Mouse (Mus musculus): ENCODE measurements around the gene Mbtd1.

Gene Mbtd1

DNA sequence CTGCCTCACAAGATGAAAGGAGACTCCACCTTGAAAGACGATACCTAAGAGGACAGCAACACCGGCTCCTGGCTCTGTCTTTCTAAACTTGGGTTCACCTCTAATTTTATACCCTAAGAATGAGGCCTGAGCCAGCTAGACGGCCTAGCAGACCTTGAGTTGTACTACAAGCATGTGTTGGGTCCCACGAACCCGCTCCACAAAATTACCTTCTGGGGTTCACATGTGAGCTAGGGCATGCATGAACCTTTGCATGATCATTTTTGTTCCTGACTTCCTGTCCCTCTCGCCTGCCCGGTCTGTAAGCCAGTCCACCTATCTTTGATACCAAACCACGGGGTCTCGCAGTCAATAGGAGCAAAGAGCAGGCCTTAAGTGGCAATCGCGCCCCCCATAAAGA lies 81.7 kb downstream of the Mbtd1 start:
- ChIA-PET POLR2A (interaction anchor here (0.5 to 13.5 kb wide), 29 partner anchors 8 to 730 kb away, joined by 3 to 166 read pairs (median 5); partner anchors contain the start of genes Nme2 (in 4 of the 4), Tob1 (in 3 of the 4), Spag9 (in 2 of the 4) and Ankrd40 (in 1 of the 4)), CTCF (interaction anchor here in 2 of 4 experiments (0.6 to 1.9 kb wide), 6 partner anchors 27 to 1571 kb away, joined by 3 to 8 read pairs (median 4); no protein-coding TSS in a partner anchor)

DNA sequence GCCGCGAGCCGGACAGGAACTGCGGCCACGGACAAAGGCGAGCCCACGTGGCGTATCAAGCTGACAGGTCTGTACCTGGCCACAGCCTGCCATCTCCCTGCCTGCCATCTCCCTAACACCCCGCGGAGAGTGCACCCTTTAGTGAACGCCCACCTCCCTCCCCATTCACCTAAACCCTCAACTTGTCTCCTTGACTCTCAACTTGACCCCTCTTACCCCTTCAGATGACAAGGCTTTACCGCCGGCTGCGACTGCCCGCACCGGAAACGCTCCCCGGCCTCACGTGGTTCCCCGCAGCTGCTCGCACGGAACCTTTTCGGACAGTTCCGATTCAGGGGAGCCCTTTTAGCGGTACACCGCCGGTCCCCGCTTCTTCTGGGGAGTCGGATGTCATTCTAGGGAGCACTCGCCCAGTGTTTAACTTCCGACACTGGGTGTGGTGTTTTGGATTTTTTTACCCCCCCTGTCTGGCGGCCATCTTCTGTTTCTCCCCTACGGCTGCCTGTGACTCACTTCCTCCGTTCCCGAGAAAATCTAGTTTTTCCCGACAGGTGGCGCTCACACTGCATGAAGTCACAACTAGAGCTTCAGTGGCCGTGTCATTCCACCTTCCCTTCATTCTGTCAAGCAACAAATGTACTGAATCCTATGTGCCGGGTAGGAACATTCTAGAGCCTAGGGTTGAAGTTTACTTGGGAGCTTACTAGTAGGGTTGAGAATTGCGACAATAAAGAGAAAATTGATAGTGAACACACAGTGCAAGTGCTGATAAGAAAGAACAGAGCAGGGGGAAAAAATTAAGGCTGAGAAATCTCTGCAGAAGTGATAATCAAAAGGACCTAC lies 82.6 kb downstream of the Mbtd1 start, which contains the start of the genes Gm20390 and Nme1:
Gm20390 (minus strand) TSS at position 289 of the 843 bp plus-strand sequence.
Nme1 (minus strand) TSS at position 517 of the 843 bp plus-strand sequence.
- ChIA-PET CTCF (interaction anchor here (0.6 to 1.9 kb wide), 29 partner anchors 8 to 1570 kb away, joined by 3 to 9 read pairs (median 3); partner anchors contain the start of genes Mycbpap (in 1 of the 4) and Nme2 (in 1 of the 4)), POLR2A (interaction anchor here (0.5 to 13.5 kb wide), 53 partner anchors 8 to 793 kb away, joined by 3 to 166 read pairs (median 4); partner anchors contain the start of genes Nme2 (in 4 of the 4), Tob1 (in 3 of the 4), Spag9 (in 2 of the 4) and Ankrd40 (in 1 of the 4))

DNA sequence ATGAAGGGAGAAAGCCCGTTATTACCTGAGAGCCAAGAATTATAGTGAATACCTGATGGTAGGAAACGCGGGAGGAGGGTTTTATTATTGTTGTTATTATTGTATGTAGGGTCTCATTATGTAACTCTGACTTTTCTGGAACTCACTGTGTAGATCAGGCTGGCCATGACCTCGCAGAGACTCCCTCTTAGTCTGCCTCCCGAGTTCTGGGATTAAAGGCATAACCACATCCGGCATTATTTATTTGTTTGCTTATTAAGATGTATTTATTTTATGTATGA lies 83.1 kb downstream of the Mbtd1 start:
- POLR2A ChIA-PET: interaction anchor here in 3 of 4 experiments (0.6 to 13.5 kb wide), 36 partner anchors 9 to 612 kb away, joined by 3 to 166 read pairs (median 6); partner anchors contain the start of genes Nme2 (in 3 of the 3), Tob1 (in 3 of the 3), Spag9 (in 2 of the 3) and Ankrd40 (in 1 of the 3)
- CTCF ChIA-PET: interaction anchor here in 3 of 4 experiments (0.6 to 1.9 kb wide), 20 partner anchors 10 to 553 kb away, joined by 3 to 9 read pairs (median 3); partner anchors contain the start of genes Mycbpap (in 1 of the 3) and Nme2 (in 1 of the 3)

DNA sequence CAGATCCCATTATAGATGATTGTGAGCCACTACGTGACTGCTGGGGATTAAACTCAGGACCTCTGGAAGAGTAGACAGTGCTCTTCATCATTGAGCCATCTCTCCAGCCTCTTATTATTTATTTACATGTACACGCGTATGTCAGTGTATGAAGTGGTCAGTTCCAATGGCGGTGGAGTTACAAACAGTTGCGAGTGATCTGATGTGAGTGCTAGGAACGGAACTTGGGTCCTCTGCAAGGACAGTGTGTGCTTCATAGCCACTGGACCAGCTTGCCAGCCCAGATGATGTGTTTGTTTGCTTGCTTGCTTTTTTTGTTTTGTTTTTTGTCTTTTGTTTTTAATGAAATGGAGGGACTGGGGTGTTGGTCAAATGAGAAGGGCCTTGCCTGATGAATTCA lies 83.5 kb downstream of the Mbtd1 start:
- POLR2A ChIA-PET: interaction anchor here in 3 of 4 experiments (0.6 to 13.5 kb wide), 25 partner anchors 8 to 242 kb away, joined by 3 to 166 read pairs (median 5); partner anchors contain the start of genes Nme2 (in 3 of the 3), Tob1 (in 2 of the 3), Spag9 (in 1 of the 3) and Utp18 (in 1 of the 3)
- CTCF ChIA-PET: interaction anchor here in 2 of 4 experiments (0.7 to 1.8 kb wide), 5 partner anchors 13 to 162 kb away, joined by 3 to 8 read pairs (median 3); partner anchors contain the start of gene Nme2 (in 1 of the 2)

DNA sequence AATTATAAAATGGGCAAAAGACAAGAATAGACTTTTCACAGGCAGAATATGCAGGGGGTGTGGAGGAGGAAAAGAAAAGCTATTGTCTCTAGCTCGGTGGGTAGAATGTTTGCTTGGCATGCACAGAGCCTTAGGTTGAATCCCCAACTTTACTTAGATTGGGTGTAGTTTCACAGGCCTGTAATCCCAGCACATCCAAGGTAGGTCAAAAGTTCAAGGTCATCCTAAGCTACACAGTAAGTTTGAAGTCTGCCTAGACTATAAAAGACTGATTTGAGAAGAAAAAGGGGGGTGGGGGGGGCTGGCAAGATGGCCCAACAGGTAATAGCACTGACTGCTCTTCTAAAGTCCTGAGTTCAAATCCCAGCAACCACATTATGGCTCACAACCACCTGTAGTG lies 84.1 kb downstream of the Mbtd1 start:
- CTCF ChIA-PET: interaction anchor here (0.5 to 1.1 kb wide), 7 partner anchors 9 to 1017 kb away, joined by 3 to 7 read pairs (median 5); no protein-coding TSS in a partner anchor
- POLR2A ChIA-PET: interaction anchor here in 3 of 4 experiments (0.6 to 13.5 kb wide), 31 partner anchors 8 to 431 kb away, joined by 3 to 166 read pairs (median 4); partner anchors contain the start of genes Nme2 (in 2 of the 3), Spag9 (in 1 of the 3), Tob1 (in 1 of the 3) and Utp18 (in 1 of the 3)

DNA sequence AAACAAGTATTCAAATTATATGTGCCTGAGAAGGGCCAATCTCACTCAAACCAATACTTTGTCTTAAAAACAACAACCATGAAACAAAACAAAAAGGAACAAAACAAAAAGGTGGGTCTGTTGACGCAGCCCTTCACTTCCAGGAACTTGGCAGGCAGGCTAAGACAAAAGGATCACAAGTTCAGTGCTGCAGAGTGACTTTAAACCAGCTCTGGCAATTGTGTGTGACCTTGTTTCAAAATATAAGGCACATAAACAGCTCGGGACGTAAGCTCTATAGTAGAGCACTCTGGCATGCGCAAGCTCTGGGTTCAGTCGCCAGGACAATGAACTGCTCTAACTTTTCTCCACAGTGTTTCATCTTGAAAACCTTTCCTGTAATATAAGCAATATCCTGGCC lies 87.3 kb downstream of the Mbtd1 start:
- CTCF ChIA-PET: no interaction called here
- POLR2A ChIA-PET: interaction anchor here in 3 of 4 experiments (0.5 to 4.6 kb wide), 26 partner anchors 8 to 356 kb away, joined by 3 to 31 read pairs (median 4); partner anchors contain the start of genes Tob1 (in 3 of the 3), Ankrd40 (in 1 of the 3), Nme2 (in 1 of the 3) and Spag9 (in 1 of the 3)

DNA sequence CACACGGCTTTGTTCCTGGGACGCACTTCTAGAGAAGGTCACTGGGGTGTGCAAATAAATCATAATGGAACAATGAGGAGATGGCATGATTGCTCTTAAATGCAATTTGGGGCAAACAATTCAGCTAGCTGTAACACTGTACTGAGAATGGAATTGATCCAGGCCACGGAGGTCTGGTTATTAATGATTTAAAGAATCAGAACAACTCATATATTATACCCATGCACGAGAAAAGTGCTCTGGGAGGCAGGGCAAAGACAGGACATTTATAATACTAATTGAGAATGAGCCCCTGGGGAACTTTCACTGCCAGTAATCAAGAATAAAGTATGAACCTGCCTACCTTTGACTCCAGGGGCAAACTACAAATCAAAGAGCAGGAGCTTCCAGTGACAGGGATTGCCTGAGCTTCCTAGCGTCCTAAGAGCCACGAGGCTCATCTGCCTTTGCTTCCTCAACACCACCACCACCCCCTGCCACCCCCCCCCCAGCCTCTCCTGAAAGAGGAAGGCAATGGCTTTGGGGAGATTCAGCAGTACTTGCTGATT lies 93.9 kb downstream of the Mbtd1 start:
- CTCF ChIA-PET: interaction anchor here in 2 of 4 experiments (0.6 to 1.0 kb wide), 2 partner anchors 10 to 11 kb away, joined by 3 to 6 read pairs; partner anchors contain the start of genes Gm20390 (in 1 of the 2) and Nme1 (in 1 of the 2)

DNA sequence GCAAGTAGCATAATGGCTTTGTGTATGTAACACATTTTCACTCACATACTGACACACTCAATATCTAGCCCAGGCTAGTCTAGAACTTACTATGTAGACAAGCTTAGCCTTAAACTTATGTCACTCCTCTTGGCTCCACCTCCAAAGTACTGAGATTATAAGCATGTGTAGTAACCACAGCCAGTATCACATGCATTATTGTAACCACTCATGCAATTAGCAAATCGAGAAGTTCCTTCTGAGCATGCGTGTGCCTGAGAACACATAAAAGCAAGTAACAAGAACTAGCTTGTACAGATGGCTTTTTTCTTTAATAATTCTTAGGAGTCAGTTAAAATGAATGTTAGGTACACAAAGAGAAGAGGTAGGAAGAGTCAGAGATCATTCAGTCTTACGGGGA lies 99.0 kb downstream of the Mbtd1 start:
- ChIA-PET CTCF (no interaction called here), POLR2A (interaction anchor here in 2 of 4 experiments (0.7 to 5.2 kb wide), 6 partner anchors 10 to 105 kb away, joined by 3 to 31 read pairs (median 8); partner anchors contain the start of genes Gm20390 (in 1 of the 2), Nme1 (in 1 of the 2) and Spag9 (in 1 of the 2))

More for the DNA sequence above, 93.9 kb downstream of the Mbtd1 start:
- POLR2A ChIA-PET: interaction anchor here in 1 of 4 experiments (1.8 kb wide), 1 partner anchor 12 kb away, joined by 5 read pairs; the partner anchor contains the start of genes Gm20390 and Nme1

DNA sequence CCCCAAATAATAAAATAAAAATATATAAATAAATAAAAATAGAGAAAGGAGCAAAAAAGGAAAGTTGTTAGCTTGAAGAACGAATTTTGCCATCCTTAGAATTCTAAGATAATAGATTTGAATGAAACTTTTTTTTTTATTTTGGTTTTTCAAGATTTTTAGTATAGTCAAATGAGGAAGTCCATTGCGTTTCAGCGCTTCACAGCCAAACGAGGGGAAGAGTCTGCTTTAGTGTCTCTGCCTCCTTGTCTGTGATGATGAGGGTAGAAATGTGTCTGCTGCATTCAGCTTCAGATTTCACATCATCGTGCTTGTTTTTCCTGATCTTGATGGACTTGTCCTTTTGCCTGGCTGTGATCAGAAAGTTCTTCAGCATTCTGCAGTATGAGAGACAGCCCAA lies 99.6 kb downstream of the Mbtd1 start:
- POLR2A ChIA-PET: interaction anchor here in 3 of 4 experiments (0.6 to 5.2 kb wide), 8 partner anchors 10 to 260 kb away, joined by 3 to 31 read pairs (median 4); partner anchors contain the start of genes Gm20390 (in 1 of the 3), Nme1 (in 1 of the 3) and Spag9 (in 1 of the 3)
- CTCF ChIA-PET: interaction anchor here in 1 of 4 experiments (0.6 kb wide), 1 partner anchor 23 kb away, joined by 3 read pairs; no protein-coding TSS in a partner anchor

DNA sequence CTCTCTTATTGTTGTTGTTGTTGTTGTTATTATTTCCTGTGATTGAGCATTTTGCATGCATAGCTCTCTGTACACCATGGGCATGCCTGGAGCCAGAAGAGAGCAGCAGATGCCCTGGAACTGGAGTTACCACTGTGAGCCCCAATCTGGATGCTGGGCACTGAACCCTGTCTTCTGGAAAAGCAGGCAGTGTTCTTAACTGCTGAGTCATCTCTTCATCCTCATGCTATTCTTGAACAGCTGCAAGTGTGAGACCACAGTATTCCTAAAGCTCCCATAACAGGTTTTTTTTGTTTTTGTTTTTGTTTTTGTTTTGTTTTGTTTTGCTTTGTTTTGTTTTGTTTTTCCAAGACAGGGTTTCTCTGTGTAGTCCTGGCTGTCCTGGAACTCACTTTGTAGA lies 100.6 kb downstream of the Mbtd1 start:
- CTCF ChIA-PET: interaction anchor here in 3 of 4 experiments (0.6 to 1.2 kb wide), 3 partner anchors 17 to 367 kb away, joined by 3 to 4 read pairs (median 3); no protein-coding TSS in a partner anchor

DNA sequence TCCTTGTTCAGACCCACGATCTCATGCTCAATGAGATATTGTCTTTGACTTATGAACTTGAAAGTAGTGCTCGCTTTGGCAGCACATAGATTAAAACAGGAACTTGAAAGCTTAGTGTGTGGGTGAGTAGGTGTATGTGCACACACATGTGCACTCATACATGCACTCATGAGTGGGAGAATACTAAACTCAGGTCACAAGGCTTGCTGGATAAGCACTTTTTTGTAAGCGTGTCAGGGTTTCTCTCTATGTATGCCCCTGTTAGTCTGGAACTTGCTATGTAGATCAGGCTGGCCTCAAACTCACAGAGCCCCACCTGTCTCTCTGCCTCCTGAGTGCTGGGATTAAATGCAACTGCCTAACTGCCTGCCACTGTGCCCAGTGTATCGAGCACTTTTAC lies 101.4 kb downstream of the Mbtd1 start:
- CTCF ChIA-PET: interaction anchor here in 3 of 4 experiments (0.6 to 1.2 kb wide), 3 partner anchors 18 to 366 kb away, joined by 3 to 4 read pairs (median 3); partner anchors contain the start of gene Nme1 (in 1 of the 3)
- POLR2A ChIA-PET: interaction anchor here in 3 of 4 experiments (0.5 to 5.2 kb wide), 16 partner anchors 8 to 540 kb away, joined by 3 to 31 read pairs (median 5); partner anchors contain the start of genes Gm20390 (in 2 of the 3), Nme1 (in 2 of the 3), Spag9 (in 1 of the 3) and Tob1 (in 1 of the 3)

More for the DNA sequence above, 100.6 kb downstream of the Mbtd1 start:
- POLR2A ChIA-PET: interaction anchor here in 3 of 4 experiments (0.5 to 5.2 kb wide), 12 partner anchors 9 to 363 kb away, joined by 3 to 31 read pairs (median 6); partner anchors contain the start of genes Gm20390 (in 2 of the 3), Nme1 (in 2 of the 3) and Spag9 (in 1 of the 3)

DNA sequence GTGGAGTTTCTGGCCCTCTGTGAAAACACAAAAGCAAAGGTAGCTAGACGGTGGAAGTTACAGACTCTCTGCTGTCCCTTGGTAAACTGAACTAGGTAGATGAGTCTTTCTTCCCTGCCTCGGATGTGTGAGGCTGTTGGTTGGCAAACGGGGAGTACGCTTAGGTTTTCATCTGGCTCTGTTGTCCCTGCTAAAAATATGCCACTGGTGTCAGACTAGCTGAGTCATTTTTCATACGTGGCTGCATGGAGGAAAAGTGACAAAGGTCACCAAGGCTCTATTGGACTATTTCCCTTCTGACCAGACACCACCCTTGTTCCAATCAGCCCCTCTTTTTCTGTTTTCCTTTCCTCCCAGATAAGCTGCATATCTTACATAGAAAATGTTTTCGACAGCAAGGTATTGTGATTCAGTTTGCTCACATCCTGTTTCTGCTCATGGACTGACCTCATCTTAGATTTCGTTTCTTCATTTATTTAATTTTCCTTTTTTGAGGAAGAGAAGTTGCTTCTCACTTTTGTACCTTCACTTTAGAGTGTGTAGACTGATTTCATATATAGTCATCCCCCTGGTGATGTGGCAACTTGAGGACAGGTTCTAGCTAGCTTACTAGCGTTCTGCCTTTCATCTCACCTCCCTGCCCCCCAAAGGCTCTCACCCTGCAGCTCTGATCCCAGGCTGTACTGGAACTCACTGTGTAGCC lies 102.1 kb downstream of the Mbtd1 start:
- POLR2A ChIA-PET: interaction anchor here in 2 of 4 experiments (0.5 to 5.2 kb wide), 13 partner anchors 10 to 540 kb away, joined by 3 to 31 read pairs (median 5); partner anchors contain the start of genes Gm20390 (in 2 of the 2), Nme1 (in 2 of the 2), Nme2 (in 1 of the 2) and Tob1 (in 1 of the 2)
- CTCF ChIA-PET: interaction anchor here in 2 of 4 experiments (0.6 to 0.7 kb wide), 3 partner anchors 19 to 277 kb away, joined by 3 read pairs; partner anchors contain the start of gene Nme1 (in 1 of the 2)

DNA sequence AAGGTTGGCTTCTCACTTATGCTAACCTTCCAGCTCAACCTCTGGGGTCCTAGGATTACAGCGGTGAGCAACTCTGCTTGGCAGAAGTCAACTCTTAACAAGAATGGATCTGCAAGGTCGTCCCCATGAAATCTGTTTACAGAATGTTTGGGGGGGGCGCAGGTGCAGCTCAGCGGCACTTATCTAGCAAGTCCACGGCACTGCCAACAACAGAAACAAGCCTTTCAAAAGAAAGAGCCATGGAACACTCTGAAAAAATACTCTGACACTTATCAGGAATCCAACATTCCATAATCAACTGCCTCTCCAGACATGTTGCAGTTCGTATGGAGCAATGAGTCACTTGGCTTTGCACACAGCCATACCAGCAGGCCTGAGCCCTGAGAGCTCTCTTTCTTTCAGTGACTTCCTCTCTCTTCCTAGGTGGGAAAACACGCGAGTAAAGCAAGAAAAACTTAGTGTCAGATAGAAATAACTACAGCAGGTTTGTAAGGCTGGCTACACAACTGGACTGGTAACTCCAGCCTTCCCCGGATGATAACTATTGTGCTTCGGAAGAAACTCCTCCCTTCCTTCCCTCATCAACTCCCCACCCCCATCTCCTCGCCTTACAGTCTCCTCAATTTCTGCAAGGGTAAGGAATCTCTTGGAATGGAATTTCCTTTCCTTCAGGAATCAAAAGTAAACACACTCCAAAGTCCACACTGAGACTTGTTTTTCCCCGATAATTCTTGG lies 102.8 kb downstream of the Mbtd1 start:
- ChIA-PET POLR2A (interaction anchor here in 2 of 4 experiments (0.6 to 5.2 kb wide), 11 partner anchors 9 to 223 kb away, joined by 3 to 31 read pairs (median 5); partner anchors contain the start of genes Gm20390 (in 2 of the 2), Nme1 (in 2 of the 2), Nme2 (in 1 of the 2) and Tob1 (in 1 of the 2)), CTCF (interaction anchor here in 1 of 4 experiments (0.6 kb wide), 2 partner anchors 27 to 277 kb away, joined by 3 read pairs; no protein-coding TSS in a partner anchor)

DNA sequence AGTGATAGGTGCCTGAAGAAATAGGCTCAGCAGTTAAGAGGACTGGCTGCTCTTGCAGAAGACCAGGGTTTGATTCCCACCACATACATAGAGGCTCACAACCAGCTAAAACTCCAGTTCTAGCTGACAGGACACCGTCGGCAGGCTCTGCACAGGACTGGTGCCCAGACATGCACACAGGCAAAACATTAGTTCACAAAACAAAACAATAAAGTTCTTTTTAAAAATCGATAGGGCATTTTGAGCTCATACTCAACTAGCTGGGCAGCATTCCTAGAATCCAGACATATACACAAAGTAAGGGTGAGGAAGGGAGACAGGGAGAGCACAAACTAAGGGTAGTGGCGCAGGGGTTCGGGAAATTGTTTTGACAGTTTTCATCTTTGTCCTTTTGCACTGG lies 108.9 kb downstream of the Mbtd1 start:
- POLR2A ChIA-PET: interaction anchor here in 3 of 4 experiments (0.7 to 4.1 kb wide), 16 partner anchors 9 to 219 kb away, joined by 3 to 34 read pairs (median 4); partner anchors contain the start of genes Gm20390 (in 3 of the 3), Nme1 (in 3 of the 3), Nme2 (in 1 of the 3) and Tob1 (in 1 of the 3)
- CTCF ChIA-PET: interaction anchor here in 1 of 4 experiments (1.4 kb wide), 1 partner anchor 26 kb away, joined by 6 read pairs; the partner anchor contains the start of genes Gm20390 and Nme1

Measured in embryonic stem cell, embryonic (primary cell).